Mouse (Mus musculus): Measurements from ENCODE around the gene Gm10647. TPM values are rescaled to one million over a fixed set of nuclear protein-coding genes. Genes with fewer than 3 reads are reported as not detected.

The Gm10647 gene
- polyA plus RNA-seq (2012; rRNA removed; ENCODE audit: low replicate concordance), result 0.09 and 0.10 TPM in 2 replicates

GRCm38 (mm10) chr9:66796739-66797138 lies at the start of gene Gm10647:
Gene Gm10647, plus strand, starts transcription at chr9:66797039.

GRCm38 (mm10) chr9:66795464-66796324 lies 1.1 kb upstream of the Gm10647 start, which contains the start of gene Aph1b:
Gene Aph1b, minus strand, starts transcription at chr9:66795490.

DNA sequence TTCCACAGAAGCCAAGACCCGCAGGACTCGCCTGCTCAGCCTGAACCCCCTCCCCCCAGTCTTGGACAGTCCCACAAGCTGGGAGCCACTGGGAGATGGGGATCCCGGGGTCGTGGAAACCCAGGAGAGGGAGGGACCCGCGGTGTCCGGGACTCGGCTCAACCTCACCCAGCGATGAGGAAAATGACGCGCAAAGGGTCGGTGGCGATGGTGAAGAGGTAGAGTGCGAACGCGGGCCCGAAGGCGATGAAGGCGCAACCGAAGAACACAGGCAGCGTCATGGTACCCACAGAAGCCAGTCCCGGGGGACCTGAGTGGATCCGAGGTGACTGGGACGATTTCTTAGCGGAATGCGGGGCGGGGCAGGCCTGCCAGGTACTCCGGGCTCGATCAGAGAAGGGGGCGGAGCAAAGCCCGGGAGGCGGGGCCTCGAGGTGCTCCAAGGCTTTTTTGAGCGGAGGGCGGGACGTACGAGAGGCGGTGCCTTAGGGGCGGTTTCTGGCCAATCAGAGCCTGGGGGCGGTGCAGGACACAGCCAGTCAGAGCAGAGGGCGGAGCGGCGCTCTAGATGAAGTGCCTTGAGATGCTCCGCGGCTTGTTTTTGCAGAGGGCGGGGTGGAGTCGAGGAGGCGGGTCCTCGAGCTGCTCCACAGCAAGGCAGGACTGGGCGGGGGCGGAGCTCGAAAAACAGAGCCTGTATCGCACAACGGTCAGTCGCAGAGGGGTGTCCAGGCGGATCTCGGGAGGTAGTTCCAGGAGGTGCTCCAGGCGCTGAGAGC lies 37.7 kb downstream of the Gm10647 start, which contains the start of gene Aph1c:
Gene Aph1c (minus strand): TSS at position 409 of the 779 bp plus-strand sequence.

Other genes with a start within 250 kb of the Gm10647 start
- gene Usp3, start 203.9 kb upstream of the Gm10647 start, polyA plus RNA-seq (2012; rRNA removed; ENCODE audit: low replicate concordance), result 18.6 and 20.4 TPM in 2 replicates
- 2.0 and 3.5 TPM in 2 replicates for gene Car12, start 83.4 kb upstream of the Gm10647 start, polyA plus RNA-seq (2012; rRNA removed; ENCODE audit: low replicate concordance)
- 2.5 and 4.2 TPM in 2 replicates for gene Aph1b, start 1.5 kb upstream of the Gm10647 start, polyA plus RNA-seq (2012; rRNA removed; ENCODE audit: low replicate concordance)
- gene Aph1c, start 37.7 kb downstream of the Gm10647 start, polyA plus RNA-seq (2012; rRNA removed; ENCODE audit: low replicate concordance), result 0.85 and 5.4 TPM in 2 replicates
- gene Rab8b, start 122.6 kb downstream of the Gm10647 start, polyA plus RNA-seq (2012; rRNA removed; ENCODE audit: low replicate concordance), result 11.9 and 25.9 TPM in 2 replicates
- gene Rps27l, start 149.0 kb downstream of the Gm10647 start, polyA plus RNA-seq (2012; rRNA removed; ENCODE audit: low replicate concordance), result 23.2 and 52.0 TPM in 2 replicates
- 6.3 and 29.3 TPM in 2 replicates for gene Lactb, start 178.4 kb downstream of the Gm10647 start, polyA plus RNA-seq (2012; rRNA removed; ENCODE audit: low replicate concordance)